Mouse (Mus musculus): ENCODE measurements around the gene Klhl12. TPM values are rescaled to one million over a fixed set of nuclear protein-coding genes. Genes with fewer than 3 reads are reported as not detected.
"Not testable (repeated sequence)": the region's sequence is repeated elsewhere in the genome, so short reads cannot be mapped to it uniquely, and the experiment has no call there.

Gene Klhl12
- polyA plus RNA-seq, 1 experiment, result 26.3 TPM

DNA sequence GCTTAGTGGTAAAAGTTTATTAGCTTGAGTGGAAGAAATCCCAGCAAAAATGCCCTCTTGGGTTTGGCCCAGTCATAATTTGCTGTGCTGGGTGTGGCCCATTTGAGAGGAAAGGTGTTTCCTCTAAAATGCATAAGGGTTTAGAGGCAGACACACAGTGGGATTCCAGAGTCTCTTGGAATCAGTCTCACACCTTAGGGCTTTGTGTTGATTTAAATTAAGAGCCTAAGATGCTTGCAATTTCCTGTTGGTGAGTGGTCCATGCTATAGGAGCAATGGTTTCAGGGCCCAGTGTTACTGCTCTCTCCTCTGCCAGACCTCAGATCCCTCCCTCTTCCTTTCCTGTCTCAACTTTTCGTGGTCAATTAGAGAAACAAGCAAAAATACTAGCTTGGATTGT is 36.2 kb upstream of the Klhl12 start:
- no peak for TF ChIP-seq POLR2A (IDR thresholded peaks at IDR 0.05; ENCODE audit: extremely low read depth, insufficient read depth, low read length)
- TF ChIP-seq CTCF (IDR thresholded peaks at IDR 0.05; ENCODE audit: extremely low read depth, insufficient read depth, low read length), result no peak

DNA sequence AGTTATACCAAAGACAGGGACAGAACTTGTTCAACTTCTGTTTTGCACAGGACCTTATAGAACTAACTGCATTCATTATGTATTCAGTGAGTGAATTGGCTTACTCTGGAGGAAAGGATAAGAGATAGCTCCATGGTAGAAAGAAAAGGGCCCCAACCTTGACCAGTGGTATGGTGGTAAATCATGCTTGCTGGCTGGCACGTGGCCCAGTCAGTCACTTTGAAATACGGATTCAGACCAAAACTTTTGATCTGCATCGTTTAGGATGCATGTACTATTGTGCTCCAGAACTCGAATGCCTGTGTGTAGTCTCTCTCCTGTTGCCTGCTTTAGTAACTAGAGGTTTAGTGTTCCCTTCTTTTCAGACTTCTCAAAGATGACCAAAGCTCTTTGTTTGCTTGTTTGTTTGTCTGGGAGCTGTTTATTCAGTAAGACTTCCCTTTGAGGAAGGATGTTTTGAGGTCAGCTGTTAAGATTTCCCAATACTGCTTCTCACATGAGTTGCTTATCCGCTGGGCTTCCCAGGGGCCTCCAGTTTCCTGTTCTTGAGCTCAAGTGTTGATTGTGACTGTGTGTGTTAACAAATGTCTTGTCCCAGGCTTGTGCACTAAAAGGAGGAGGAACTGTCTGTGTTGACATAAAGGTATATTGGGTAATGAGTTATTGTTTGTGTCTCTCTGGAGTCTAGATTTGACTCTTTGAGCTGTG is 35.4 kb upstream of the Klhl12 start:
- Histone ChIP-seq H3K27ac (ENCODE audit: insufficient read depth, low read length) (no peak overlapping the region), H3K4me3 (ENCODE audit: insufficient read depth, low read length) (no peak overlapping the region), H3K4me1 (ENCODE audit: control insufficient read depth, insufficient read depth, low read length) (peaks cover 8% of the 10 kb centered on the region)
- TF ChIP-seq CTCF (IDR thresholded peaks at IDR 0.05; ENCODE audit: extremely low read depth, insufficient read depth, low read length), result no peak

More for the DNA sequence above, 36.2 kb upstream of the Klhl12 start:
- Histone ChIP-seq H3K4me1 (ENCODE audit: control insufficient read depth, insufficient read depth, low read length) (peaks cover 8% of the 10 kb centered on the region), H3K27ac (ENCODE audit: insufficient read depth, low read length) (no peak overlapping the region), H3K4me3 (ENCODE audit: insufficient read depth, low read length) (no peak overlapping the region)

DNA sequence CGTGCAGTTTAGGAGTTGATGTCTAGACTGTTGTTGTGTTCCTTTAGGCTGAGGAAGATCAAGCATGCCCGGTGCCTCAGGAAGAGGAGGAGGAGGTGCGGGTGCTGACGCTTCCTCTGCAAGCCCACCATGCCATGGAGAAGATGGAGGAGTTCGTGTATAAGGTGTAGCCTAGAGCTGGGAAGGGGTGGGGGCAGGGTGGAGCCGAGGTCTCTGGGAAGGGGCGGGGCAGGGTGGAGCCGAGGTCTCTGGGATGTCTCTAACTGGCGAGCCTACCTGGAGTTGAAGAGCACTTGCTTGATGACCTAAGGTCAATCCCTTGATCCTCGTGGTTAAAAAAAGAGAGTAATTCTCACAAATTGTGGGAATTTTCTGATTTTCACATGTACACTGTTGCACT is 31.4 kb upstream of the Klhl12 start:
- no peak for TF ChIP-seq POLR2A (IDR thresholded peaks at IDR 0.05; ENCODE audit: extremely low read depth, insufficient read depth, low read length)
- no peak for TF ChIP-seq CTCF (IDR thresholded peaks at IDR 0.05; ENCODE audit: extremely low read depth, insufficient read depth, low read length)

DNA sequence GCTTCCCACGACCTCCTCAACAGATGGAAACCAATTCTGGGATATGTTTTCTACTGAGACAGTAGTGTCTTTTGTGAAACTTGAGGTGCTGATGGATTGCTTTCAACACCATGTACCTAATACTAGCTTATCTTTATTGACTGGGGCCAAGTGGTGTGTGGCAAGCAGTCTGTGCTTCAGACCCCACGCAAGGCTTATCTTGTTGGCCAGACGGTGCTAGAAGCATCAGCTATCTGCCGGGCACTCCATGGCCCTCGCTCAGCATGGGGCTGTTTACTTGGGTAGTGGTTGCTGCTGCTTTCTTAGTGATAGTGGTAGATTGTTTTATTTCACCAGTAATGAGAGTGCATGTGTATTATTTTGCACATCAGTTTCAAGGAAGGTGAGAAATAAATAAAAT is 29.0 kb upstream of the Klhl12 start:
- no peak overlapping the region for H3K4me3 ChIP-seq (ENCODE audit: insufficient read depth, low read length)
- TF ChIP-seq POLR2A (IDR thresholded peaks at IDR 0.05; ENCODE audit: extremely low read depth, insufficient read depth, low read length) (no peak), CTCF (IDR thresholded peaks at IDR 0.05; ENCODE audit: extremely low read depth, insufficient read depth, low read length) (no peak)
- H3K27ac ChIP-seq (ENCODE audit: insufficient read depth, low read length), result no peak overlapping the region
- H3K4me1 ChIP-seq (ENCODE audit: control insufficient read depth, insufficient read depth, low read length), result no peaks in the 10 kb centered on the region

More for the DNA sequence above, 31.4 kb upstream of the Klhl12 start:
- H3K4me1 ChIP-seq (ENCODE audit: control insufficient read depth, insufficient read depth, low read length), result peaks cover 3% of the 10 kb centered on the region
- H3K4me3 ChIP-seq (ENCODE audit: insufficient read depth, low read length), result no peak overlapping the region
- no peak overlapping the region for H3K27ac ChIP-seq (ENCODE audit: insufficient read depth, low read length)

DNA sequence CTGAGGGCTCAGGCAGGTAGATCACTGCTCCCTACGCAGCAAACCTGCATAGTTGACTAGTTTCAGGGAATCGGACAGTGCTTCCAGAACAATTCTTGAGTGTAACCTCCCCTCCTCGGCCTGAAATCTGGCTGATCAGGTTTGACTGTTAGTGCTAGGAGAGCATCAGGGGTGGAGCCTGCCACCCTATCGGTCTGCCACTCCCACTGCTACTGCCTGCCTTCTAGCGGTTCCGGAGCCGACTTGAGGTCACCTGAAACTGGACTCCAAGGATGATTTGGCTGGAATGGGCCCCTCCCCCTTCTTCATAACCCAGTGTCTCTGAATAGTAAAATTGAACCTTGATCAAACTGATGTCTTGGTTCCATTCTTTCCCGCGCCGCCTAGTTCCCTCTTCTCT is 22.3 kb upstream of the Klhl12 start:
- no peak overlapping the region for H3K27ac ChIP-seq (ENCODE audit: insufficient read depth, low read length)
- H3K4me3 ChIP-seq (ENCODE audit: insufficient read depth, low read length), result no peak overlapping the region
- no peaks in the 10 kb centered on the region for H3K4me1 ChIP-seq (ENCODE audit: control insufficient read depth, insufficient read depth, low read length)
- TF ChIP-seq CTCF (IDR thresholded peaks at IDR 0.05; ENCODE audit: extremely low read depth, insufficient read depth, low read length) (no peak), POLR2A (IDR thresholded peaks at IDR 0.05; ENCODE audit: extremely low read depth, insufficient read depth, low read length) (no peak)

DNA sequence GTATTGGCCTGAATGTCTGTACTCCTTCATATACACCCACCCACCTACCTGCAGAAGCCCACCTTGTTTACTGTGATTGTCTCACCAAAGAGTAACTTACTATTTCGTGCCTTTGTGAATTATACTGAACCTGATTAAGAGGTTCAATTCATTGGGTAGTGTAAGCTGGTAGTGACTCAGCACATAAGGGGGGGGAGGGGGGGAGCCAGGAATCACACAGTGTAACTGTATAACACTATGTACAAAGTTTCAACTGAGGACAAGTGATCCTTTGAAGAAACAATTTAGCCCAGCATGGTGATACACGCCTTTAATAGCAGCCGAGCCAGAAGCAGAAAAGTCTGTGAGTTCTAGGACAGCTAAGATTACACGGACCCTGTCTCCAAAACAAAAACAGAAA is 21.9 kb upstream of the Klhl12 start:
- no peak overlapping the region for H3K27ac ChIP-seq (ENCODE audit: insufficient read depth, low read length)
- H3K4me3 ChIP-seq (ENCODE audit: insufficient read depth, low read length), result no peak overlapping the region
- TF ChIP-seq POLR2A (IDR thresholded peaks at IDR 0.05; ENCODE audit: extremely low read depth, insufficient read depth, low read length) (no peak), CTCF (IDR thresholded peaks at IDR 0.05; ENCODE audit: extremely low read depth, insufficient read depth, low read length) (no peak)
- H3K4me1 ChIP-seq (ENCODE audit: control insufficient read depth, insufficient read depth, low read length), result no peaks in the 10 kb centered on the region

DNA sequence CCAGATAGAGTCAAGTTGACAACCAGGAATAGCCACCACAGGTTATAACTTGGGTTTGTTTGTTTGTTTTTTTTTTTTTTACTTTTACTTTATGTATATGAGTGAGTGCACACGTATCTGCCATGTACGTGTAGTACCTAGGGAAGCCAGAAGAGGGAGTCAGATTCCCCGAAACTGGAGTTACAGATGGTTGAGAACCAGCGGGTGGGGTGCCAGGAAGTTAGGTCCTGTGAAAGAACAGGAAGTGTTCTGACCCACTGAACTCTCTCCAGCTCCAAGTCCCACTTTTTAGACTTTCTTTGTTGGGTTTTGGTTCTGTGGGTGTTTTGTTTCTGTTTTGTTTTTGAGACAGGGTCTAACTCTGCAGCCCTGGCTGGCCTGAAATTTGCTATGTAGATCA is 19.9 kb upstream of the Klhl12 start:
- no peak overlapping the region for H3K4me3 ChIP-seq (ENCODE audit: insufficient read depth, low read length)
- TF ChIP-seq CTCF (IDR thresholded peaks at IDR 0.05; ENCODE audit: extremely low read depth, insufficient read depth, low read length) (no peak), POLR2A (IDR thresholded peaks at IDR 0.05; ENCODE audit: extremely low read depth, insufficient read depth, low read length) (no peak)
- H3K4me1 ChIP-seq (ENCODE audit: control insufficient read depth, insufficient read depth, low read length), result no peaks in the 10 kb centered on the region
- no peak overlapping the region for H3K27ac ChIP-seq (ENCODE audit: insufficient read depth, low read length)

DNA sequence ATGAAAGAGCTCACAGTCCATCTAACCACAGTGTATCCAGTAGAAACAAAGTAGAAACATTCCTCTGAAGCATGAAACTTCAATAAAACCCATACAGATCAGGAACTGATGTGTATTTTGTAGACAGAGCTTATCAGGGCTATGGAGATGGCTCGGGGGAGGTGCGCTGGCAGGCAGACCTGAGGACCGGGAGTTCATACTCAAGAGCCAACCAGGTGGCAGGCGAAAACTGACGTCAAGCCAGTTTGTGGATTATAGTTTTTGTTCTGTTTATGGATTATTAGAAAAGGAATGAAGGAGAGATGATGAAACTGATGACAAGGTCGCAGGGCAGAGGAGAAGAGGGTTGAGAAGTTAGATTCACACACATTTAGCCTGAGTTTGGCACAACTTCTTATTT is 14.9 kb upstream of the Klhl12 start:
- Histone ChIP-seq H3K4me1 (ENCODE audit: control insufficient read depth, insufficient read depth, low read length) (no peaks in the 10 kb centered on the region), H3K4me3 (ENCODE audit: insufficient read depth, low read length) (no peak overlapping the region), H3K27ac (ENCODE audit: insufficient read depth, low read length) (no peak overlapping the region)
- no peak for TF ChIP-seq CTCF (IDR thresholded peaks at IDR 0.05; ENCODE audit: extremely low read depth, insufficient read depth, low read length)
- no peak for TF ChIP-seq POLR2A (IDR thresholded peaks at IDR 0.05; ENCODE audit: extremely low read depth, insufficient read depth, low read length)

DNA sequence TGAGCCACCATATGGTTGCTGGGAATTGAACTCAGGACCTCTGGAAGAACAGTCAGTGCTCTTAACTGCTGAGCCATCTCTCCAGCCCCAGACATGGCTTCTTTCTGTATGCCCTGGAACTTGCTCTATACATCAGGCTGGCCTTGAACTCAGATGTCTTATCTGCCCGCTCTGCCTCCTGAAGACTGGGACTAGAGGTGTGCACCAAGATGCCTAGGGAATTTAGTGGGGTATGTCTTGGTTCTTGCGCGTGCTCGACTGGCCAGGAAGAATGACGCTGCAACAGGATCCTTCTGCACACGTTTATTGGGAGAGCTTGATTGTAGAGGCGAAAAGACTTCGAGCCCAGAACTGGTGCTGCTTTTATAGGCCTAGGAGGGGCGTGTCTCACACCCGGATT is 13.6 kb upstream of the Klhl12 start:
- H3K4me1 ChIP-seq (ENCODE audit: control insufficient read depth, insufficient read depth, low read length); H3K27ac ChIP-seq (ENCODE audit: insufficient read depth, low read length); H3K4me3 ChIP-seq (ENCODE audit: insufficient read depth, low read length): not testable (repeated sequence)

DNA sequence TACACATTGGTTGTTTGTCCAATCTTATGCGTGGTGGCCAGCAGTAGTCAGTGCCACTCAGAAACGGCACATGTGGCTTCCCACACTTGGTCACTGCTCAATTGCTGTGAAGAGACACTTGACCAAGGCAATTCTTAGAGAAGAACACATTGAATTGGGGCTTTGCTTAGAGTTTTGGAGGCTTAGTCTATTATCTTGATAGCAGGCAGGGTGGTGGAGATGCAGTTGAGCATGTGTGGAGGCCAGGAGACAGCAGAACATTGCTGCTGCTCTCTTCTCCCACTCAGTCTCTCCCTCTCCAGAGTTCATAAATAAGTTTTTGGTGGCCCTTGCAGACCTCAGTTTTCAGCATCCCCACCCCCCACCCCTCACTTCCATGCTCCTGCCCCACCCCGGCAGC is 12.9 kb upstream of the Klhl12 start:
- TF ChIP-seq CTCF (IDR thresholded peaks at IDR 0.05; ENCODE audit: extremely low read depth, insufficient read depth, low read length), result no peak
- H3K27ac ChIP-seq (ENCODE audit: insufficient read depth, low read length), result no peak overlapping the region
- H3K4me1 ChIP-seq (ENCODE audit: control insufficient read depth, insufficient read depth, low read length), result no peaks in the 10 kb centered on the region
- H3K4me3 ChIP-seq (ENCODE audit: insufficient read depth, low read length), result no peak overlapping the region

DNA sequence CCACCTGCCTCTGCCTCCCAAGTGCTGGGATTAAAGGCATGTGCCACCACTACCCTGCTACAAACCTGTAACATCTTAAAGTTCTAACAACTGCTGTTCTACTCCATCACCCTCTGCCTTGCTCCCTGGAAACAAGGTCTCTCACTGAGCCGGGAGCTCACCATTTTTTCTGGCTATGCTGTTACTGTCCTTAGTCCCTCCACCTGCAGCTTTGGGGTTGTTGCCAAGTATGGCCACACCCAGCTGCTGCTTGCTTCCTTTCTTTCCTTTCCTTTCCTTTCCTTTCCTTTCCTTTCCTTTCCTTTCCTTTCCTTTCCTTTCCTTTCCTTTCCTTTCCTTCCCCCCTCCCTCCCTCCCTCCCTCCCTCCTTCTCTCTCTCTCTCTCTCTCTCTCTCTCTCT is 12.0 kb upstream of the Klhl12 start:
- not testable (repeated sequence) for H3K27ac ChIP-seq (ENCODE audit: insufficient read depth, low read length); H3K4me1 ChIP-seq (ENCODE audit: control insufficient read depth, insufficient read depth, low read length); H3K4me3 ChIP-seq (ENCODE audit: insufficient read depth, low read length)

Data from cortical plate, adult 2 months (tissue).